Mouse (Mus musculus) gonadal fat pad, adult 2 months (tissue): ENCODE results near the gene Stard5. TPM values are rescaled to one million over a fixed set of nuclear protein-coding genes. Genes with fewer than 3 reads are reported as not detected.

Experiments used
- DNase-seq: peaks from one replicate; pipeline ENCODE4 v3.0.0-alpha.2; 2012; ENCODE audit warnings: low read depth
- polyA plus RNA-seq: library from polyadenylated mRNA; depleted of rRNA; stranded (reverse); fragments of >200 nt; gene quantifications from 2 replicates; pipeline ENCODE4 v1.2.3, GENCODE M21; 2012; rRNA removed

Stard5 gene
- 28.3 and 32.1 TPM in 2 replicates for polyA plus RNA-seq

- DNase-seq, result no peak
Measured at GRCm38 (mm10) chr7:83631828-83632681, at the start of gene Stard5. Stard5 (plus strand) TSS chr7:83631959.

DNA sequence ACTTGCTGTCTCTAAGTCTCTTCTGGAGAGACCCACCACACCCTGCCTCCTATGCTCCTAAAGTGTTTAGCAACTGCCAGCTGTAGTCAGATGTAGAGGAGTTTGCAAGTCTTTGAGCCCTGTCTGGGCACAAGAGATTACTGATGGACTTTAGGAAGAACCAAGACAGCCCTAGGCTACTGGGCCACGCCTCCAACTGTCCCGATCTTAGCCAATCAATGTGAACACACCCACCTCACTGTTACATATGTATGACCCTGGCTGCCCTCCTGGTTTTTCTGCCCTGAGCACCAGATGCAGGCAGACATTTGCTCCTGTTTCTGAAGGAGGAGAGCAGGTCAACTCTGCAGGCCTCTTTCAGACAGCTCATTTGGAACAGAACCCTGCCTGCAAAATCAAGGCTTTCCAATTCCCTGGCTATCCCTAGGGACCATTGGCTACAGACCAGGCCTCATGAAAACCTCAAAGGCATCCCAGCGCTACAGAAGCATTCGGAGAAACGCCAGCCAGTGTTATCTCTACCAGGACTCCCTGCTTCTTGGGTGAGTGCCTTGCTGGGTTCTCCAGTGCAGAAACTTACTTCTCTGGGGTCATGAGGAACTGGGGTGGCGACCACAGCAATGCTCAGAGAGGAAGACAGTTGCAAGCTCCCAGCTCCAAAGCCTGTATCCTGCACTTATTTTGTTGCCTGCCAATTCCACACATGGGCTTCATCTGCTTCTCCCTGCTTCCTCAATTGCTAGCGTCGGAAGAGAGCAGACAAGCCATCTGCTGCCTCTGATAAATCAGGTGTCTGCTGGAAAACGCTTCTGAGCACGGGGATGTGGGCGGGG, 46.9 kb upstream of the Stard5 start, which contains the start of gene Tmc3:
Gene Tmc3 (plus strand): TSS at position 289 of the 833 bp plus-strand sequence.
- peak; percentile 59 for DNase-seq

DNA sequence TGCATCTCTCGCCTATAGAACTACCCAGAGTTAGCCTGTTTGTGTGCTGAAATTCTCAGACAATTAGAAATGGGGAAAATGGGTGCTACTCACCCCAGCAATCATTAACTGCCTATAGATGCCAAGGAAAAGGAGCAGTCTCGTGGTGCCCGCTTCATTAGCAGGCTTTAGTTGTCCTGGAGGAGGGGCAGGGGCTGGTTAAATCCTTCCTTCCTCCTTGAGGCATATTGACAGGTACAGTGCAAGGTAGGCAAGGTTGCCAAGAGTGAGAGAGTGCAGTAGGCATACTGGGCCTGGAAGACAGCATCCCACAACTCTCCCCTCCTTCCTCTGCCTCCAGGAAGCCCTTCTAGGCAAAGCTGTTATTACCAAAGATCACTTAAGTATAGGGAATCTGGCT, 37.7 kb upstream of the Stard5 start:
- no peak for DNase-seq

- DNase-seq, result no peak
Measured at GRCm38 (mm10) chr7:83597063-83597462, 34.7 kb upstream of the Stard5 start.

- DNase-seq, result no peak
Measured at GRCm38 (mm10) chr7:83598997-83599912, 32.5 kb upstream of the Stard5 start.

DNA sequence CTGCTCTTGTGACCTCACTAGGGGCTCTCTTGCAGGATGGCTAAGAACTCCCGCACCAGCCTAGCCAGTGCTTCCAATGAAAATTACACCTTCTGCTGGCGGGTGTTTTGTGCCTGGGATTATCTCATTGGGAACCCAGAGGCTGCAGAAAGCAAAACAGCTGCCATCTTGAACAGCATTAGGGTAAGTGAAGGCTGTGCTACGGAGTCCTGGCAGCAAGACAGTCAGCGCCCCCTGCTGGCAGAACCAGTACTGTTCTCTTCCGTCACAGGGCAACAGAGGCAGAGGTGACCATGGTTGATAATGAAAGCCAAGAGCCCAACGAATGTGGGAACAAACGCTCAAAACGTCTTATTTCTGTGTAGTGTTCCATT, 31.9 kb upstream of the Stard5 start:
- DNase-seq, result no peak

GRCm38 (mm10) chr7:83604180-83604944, 27.4 kb upstream of the Stard5 start:
- DNase-seq, result no peak

GRCm38 (mm10) chr7:83606796-83607195, 25.0 kb upstream of the Stard5 start:
- no peak for DNase-seq

GRCm38 (mm10) chr7:83609891-83610290, 21.9 kb upstream of the Stard5 start:
- DNase-seq, result no peak

DNA sequence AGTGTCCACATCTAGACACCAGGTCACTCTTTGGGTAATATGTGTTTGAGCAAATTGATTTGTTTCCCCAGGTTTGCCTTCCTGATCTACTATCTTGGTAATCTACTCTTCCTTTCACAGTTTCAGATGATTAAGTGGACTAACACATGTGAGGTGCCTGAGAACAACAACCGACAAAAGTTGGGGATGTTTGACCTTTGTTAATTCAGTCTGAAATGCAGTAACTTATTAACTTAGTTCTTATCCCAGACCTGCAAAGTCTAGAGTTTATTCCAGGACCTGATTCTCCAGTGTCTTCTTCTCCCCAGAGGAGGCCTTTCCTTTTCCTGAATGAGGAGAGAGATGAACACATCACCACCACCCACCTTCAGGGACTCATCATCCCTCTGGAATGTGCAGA, 19.9 kb upstream of the Stard5 start:
- no peak for DNase-seq

- no peak for DNase-seq
Measured at GRCm38 (mm10) chr7:83615272-83615671, 16.5 kb upstream of the Stard5 start.

GRCm38 (mm10) chr7:83615815-83616214, 15.9 kb upstream of the Stard5 start:
- no peak for DNase-seq

- DNase-seq, result no peak
Measured at GRCm38 (mm10) chr7:83616268-83616667, 15.5 kb upstream of the Stard5 start.

DNA sequence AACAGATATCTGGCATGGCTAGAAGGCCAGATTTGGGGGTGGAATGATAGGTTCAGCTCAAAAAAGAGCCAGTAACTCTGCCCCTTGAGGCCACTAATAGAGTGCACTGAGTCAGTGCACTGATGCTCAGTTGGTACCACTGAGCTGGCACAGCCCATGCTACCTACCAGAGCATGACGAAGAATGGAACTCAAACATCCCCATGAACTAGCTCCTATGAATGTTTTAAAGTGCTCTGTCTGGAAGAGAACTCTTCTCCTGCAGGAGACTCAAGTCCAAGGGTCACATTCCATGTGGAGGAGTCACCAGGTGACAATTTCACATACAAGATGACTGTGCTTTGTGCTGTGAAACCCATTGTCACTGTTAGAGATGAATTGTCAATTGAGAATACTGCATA, 13.1 kb upstream of the Stard5 start:
- no peak for DNase-seq

DNA sequence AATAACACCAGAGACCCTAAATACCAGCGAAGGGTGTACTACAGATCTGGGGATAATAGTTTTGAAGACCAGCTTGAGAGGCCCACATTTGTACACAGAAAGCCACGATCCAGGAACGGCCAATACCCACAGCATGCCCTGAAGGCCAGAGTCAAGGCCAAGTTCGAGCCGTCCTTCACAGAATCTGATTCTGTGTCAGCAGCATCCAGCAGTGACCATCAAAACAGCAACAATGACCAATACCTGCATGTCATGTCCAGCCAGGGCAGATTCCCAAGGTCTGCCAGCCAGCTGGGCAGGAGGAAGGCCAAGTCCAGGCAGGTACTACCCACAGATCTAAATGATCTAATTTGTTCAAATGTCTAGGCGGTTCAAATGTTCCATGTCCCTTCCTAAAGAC, 9.2 kb upstream of the Stard5 start:
- DNase-seq, result no peak

- no peak for DNase-seq
Measured at GRCm38 (mm10) chr7:83624065-83624464, 7.7 kb upstream of the Stard5 start.

- no peak for DNase-seq
Measured at GRCm38 (mm10) chr7:83626557-83627257, 5.1 kb upstream of the Stard5 start.

GRCm38 (mm10) chr7:83627369-83627768, 4.4 kb upstream of the Stard5 start:
- DNase-seq, result no peak

DNA sequence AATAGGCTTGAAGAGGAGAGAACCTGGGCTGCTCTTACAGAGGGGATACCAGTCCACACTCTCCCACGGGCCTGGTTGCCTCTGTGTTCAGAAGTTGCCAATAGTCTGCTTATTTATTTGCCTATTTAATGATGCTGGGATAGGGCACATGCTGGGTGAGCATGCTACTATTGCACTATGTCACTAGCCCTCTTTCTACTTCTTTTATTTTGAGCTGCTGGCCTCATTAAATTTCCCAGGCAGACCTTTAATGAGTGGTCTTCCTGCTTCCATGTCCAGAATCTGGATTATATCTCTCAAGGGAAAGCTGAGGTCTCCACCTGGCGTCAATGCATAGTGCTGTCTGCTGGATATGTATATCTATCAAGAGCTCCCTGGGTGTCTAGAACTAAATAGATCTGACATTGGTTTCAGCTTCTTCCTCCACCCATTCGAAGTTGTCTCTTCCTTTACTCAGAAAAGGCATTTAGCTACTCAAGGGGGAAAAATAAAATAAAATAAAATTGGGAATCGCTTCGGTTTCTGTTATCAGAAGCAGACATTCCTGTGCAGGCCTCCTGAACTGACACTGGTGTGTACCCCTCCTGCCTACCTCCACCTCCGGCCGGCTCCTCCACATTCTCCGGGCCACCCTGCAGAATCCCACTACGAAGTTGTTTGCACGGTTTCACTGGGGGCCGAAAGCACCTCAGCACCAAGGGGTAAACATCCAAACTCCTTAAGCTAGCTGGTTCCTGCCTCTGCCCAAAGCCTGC, 509 bp upstream of the Stard5 start:
- no peak for DNase-seq
